ENCODE assay signal across 30 mouse cellular contexts in genomic region chr1:106177868-106178790, GRCm38 (mm10). TPM values are rescaled to one million over a fixed set of nuclear protein-coding genes. Genes with fewer than 3 reads are reported as not detected.
A peak's percentile ranks its signal among the peaks of the same experiment; 100 is the strongest.
DNase-seq lines count a peak whose midpoint lies in the region; ATAC-seq and TF ChIP-seq lines count a peak whose summit lies in the region.
"Had no signal": no experiment of that assay in that cellular context is flagged by ENCODE, and none has a peak within 500 bp of the region (broad histone marks: within the 10 kb centered on the region; RNA-seq: fewer than 3 reads in every experiment).

No protein-coding gene starts in this region.

- no peak overlapping the region for H3K4me3 ChIP-seq in forebrain, embryonic 12.5 days (replicated peaks)
- no peak overlapping the region for H3K4me3 ChIP-seq in forebrain, embryonic 10.5 days
- H3K4me3 ChIP-seq in heart, postnatal 0 days (ENCODE audit: low read depth, low read length) = no peak overlapping the region
- no peak overlapping the region for H3K4me3 ChIP-seq in midbrain, embryonic 11.5 days (ENCODE audit: low read depth, low read length)
- no peak overlapping the region for H3K4me3 ChIP-seq in midbrain, embryonic 14.5 days (replicated peaks; ENCODE audit: low read depth, low read length)
- H3K4me3 ChIP-seq: embryonic facial prominence, embryonic 13.5 days; heart, adult 2 months; hindbrain, embryonic 10.5 days; intestine, embryonic 15.5 days; left cerebral cortex, adult 2 months; limb, embryonic 12.5 days; midbrain, embryonic 12.5 days; neural tube, embryonic 15.5 days had no signal

- 53% methylated on average over 8 of the region's 8 CpGs for WGBS in forebrain, embryonic 12.5 days
- WGBS in forebrain, embryonic 10.5 days = 78% methylated on average over 8 of the region's 8 CpGs
- 72% methylated on average over 8 of the region's 8 CpGs for WGBS in heart, postnatal 0 days
- 80% methylated on average over 8 of the region's 8 CpGs for whole genome bisulfite sequencing in midbrain, embryonic 11.5 days
- 63% methylated on average over 8 of the region's 8 CpGs for WGBS in midbrain, embryonic 14.5 days

- no peaks in the 10 kb centered on the region for H3K27me3 ChIP-seq in forebrain, embryonic 12.5 days
- H3K27me3 ChIP-seq in forebrain, embryonic 10.5 days (ENCODE audit: poor library complexity, severe bottlenecking) = no peaks in the 10 kb centered on the region
- H3K27me3 ChIP-seq in heart, postnatal 0 days (ENCODE audit: control insufficient read depth, insufficient read depth, low read length) = no peaks in the 10 kb centered on the region
- H3K27me3 ChIP-seq in midbrain, embryonic 11.5 days (ENCODE audit: control insufficient read depth, insufficient read depth, low read length) = no peaks in the 10 kb centered on the region
- no peaks in the 10 kb centered on the region for H3K27me3 ChIP-seq in midbrain, embryonic 14.5 days (ENCODE audit: control insufficient read depth, insufficient read depth, low read length)
- H3K27me3 ChIP-seq: embryonic facial prominence, embryonic 13.5 days; intestine, embryonic 15.5 days; limb, embryonic 12.5 days; midbrain, embryonic 12.5 days; neural tube, embryonic 15.5 days had no signal

- H3K27ac ChIP-seq in forebrain, embryonic 12.5 days = no peak overlapping the region
- H3K27ac ChIP-seq in forebrain, embryonic 10.5 days = no peak overlapping the region
- H3K27ac ChIP-seq in heart, postnatal 0 days (ENCODE audit: low read depth) = peak overlapping the region; percentile 22; the same call in 1 of the 2 replicates
- no peak overlapping the region for H3K27ac ChIP-seq in midbrain, embryonic 11.5 days (ENCODE audit: low read depth, low read length)
- H3K27ac ChIP-seq in midbrain, embryonic 14.5 days (replicated peaks; ENCODE audit: low read depth, low read length) = no peak overlapping the region
- H3K27ac ChIP-seq: embryonic facial prominence, embryonic 13.5 days; heart, adult 2 months; hindbrain, embryonic 10.5 days; hindbrain, postnatal 0 days; intestine, embryonic 15.5 days; left cerebral cortex, adult 2 months; limb, embryonic 12.5 days; midbrain, embryonic 12.5 days; neural tube, embryonic 15.5 days had no signal

- no peaks in the 10 kb centered on the region for H3K9me3 ChIP-seq in forebrain, embryonic 12.5 days
- no peaks in the 10 kb centered on the region for H3K9me3 ChIP-seq in forebrain, embryonic 10.5 days
- no peaks in the 10 kb centered on the region for H3K9me3 ChIP-seq in heart, postnatal 0 days (replicated peaks; ENCODE audit: control insufficient read depth, low read length)
- H3K9me3 ChIP-seq in midbrain, embryonic 11.5 days (ENCODE audit: control insufficient read depth, low read length) = no peaks in the 10 kb centered on the region
- no peaks in the 10 kb centered on the region for H3K9me3 ChIP-seq in midbrain, embryonic 14.5 days (ENCODE audit: control insufficient read depth, low read length)
- H3K9me3 ChIP-seq: embryonic facial prominence, embryonic 13.5 days; hindbrain, embryonic 10.5 days; intestine, embryonic 15.5 days; limb, embryonic 12.5 days; midbrain, embryonic 12.5 days; neural tube, embryonic 15.5 days had no signal

- no peak overlapping the region for H3K9ac ChIP-seq in forebrain, embryonic 12.5 days
- no peak overlapping the region for H3K9ac ChIP-seq in heart, postnatal 0 days (replicated peaks; ENCODE audit: low read depth, low read length)
- H3K9ac ChIP-seq in midbrain, embryonic 11.5 days (ENCODE audit: low read length) = no peak overlapping the region
- H3K9ac ChIP-seq in midbrain, embryonic 14.5 days (replicated peaks; ENCODE audit: low read length) = no peak overlapping the region
- H3K9ac ChIP-seq: embryonic facial prominence, embryonic 13.5 days; intestine, embryonic 15.5 days; limb, embryonic 12.5 days; midbrain, embryonic 12.5 days; neural tube, embryonic 15.5 days had no signal

- ATAC-seq in forebrain, embryonic 12.5 days (ENCODE audit: low FRiP score) = no peak
- ATAC-seq in heart, postnatal 0 days (ENCODE audit: insufficient read depth, low read depth) = no peak
- no peak for ATAC-seq in midbrain, embryonic 11.5 days (ENCODE audit: low FRiP score)
- no peak for ATAC-seq in midbrain, embryonic 14.5 days (ENCODE audit: low FRiP score, low TSS enrichment)
- ATAC-seq: activated CD4-positive, CD25-positive, alpha-beta regulatory T cell, adult 4 months; forebrain, embryonic 14.5 days; hindbrain, postnatal 0 days; intestine, embryonic 15.5 days had no signal

- no peak for DNase-seq in forebrain, embryonic 10.5 days (ENCODE audit: extremely low spot score, low spot score)
- DNase-seq in heart, postnatal 0 days (ENCODE audit: low spot score) = no peak
- DNase-seq in heart, adult 8-10 months (ENCODE audit: low spot score) = no peak
- DNase-seq in midbrain, embryonic 11.5 days (ENCODE audit: low spot score, missing footprints) = peak; percentile 79
- no peak for DNase-seq in midbrain, embryonic 14.5 days
- peak; percentile 69 for DNase-seq in retina, embryonic 14.5 days (ENCODE audit: low spot score)
- no peak for DNase-seq in kidney, postnatal 36 days
- DNase-seq: adrenal gland, adult 8-10 months; cerebellum, adult 8-10 months; cerebellum, postnatal 25 days; gastrocnemius, postnatal 36 days; heart, adult 2 months; kidney, adult 8-10 months; kidney, postnatal 10 days; lung, postnatal 36 days; right cerebral cortex, adult 18-20 months; thymus, adult 2 months; thymus, postnatal 36 days had no signal

- no peak for TF ChIP-seq CTCF in heart, postnatal 0 days (IDR thresholded peaks at IDR 0.05; ENCODE audit: low read depth)

- TF ChIP-seq EP300 in heart, postnatal 0 days (IDR thresholded peaks at IDR 0.05; ENCODE audit: low read depth) = no peak

- no peaks in the 10 kb centered on the region for H3K36me3 ChIP-seq in forebrain, embryonic 12.5 days (replicated peaks)
- no peaks in the 10 kb centered on the region for H3K36me3 ChIP-seq in forebrain, embryonic 10.5 days (replicated peaks)
- H3K36me3 ChIP-seq in heart, postnatal 0 days (replicated peaks; ENCODE audit: control insufficient read depth, insufficient read depth, low read length) = no peaks in the 10 kb centered on the region
- no peaks in the 10 kb centered on the region for H3K36me3 ChIP-seq in midbrain, embryonic 11.5 days (ENCODE audit: control insufficient read depth, insufficient read depth, low read length)
- no peaks in the 10 kb centered on the region for H3K36me3 ChIP-seq in midbrain, embryonic 14.5 days (ENCODE audit: control insufficient read depth, insufficient read depth, low read length)
- H3K36me3 ChIP-seq: embryonic facial prominence, embryonic 13.5 days; hindbrain, embryonic 10.5 days; intestine, embryonic 15.5 days; limb, embryonic 12.5 days; midbrain, embryonic 12.5 days; neural tube, embryonic 15.5 days had no signal

- H3K4me1 ChIP-seq in forebrain, embryonic 12.5 days = peaks cover 40% of the 10 kb centered on the region
- peaks cover 64% of the 10 kb centered on the region for H3K4me1 ChIP-seq in forebrain, embryonic 10.5 days
- H3K4me1 ChIP-seq in heart, postnatal 0 days (ENCODE audit: control insufficient read depth, insufficient read depth) = peaks cover 43% of the 10 kb centered on the region
- peaks cover 20% of the 10 kb centered on the region for H3K4me1 ChIP-seq in midbrain, embryonic 11.5 days (ENCODE audit: control insufficient read depth, insufficient read depth, low read length)
- H3K4me1 ChIP-seq in midbrain, embryonic 14.5 days (ENCODE audit: control insufficient read depth, insufficient read depth, low read length) = peaks cover 36% of the 10 kb centered on the region

- H3K4me2 ChIP-seq in forebrain, embryonic 12.5 days = 0 out of 2 replicates have a peak overlapping the region, but pooled peaks have one; percentile 4
- no peak overlapping the region for H3K4me2 ChIP-seq in heart, postnatal 0 days (ENCODE audit: low read depth, low read length)
- no peak overlapping the region for H3K4me2 ChIP-seq in midbrain, embryonic 11.5 days
- no peak overlapping the region for H3K4me2 ChIP-seq in midbrain, embryonic 14.5 days (ENCODE audit: low read length)
- H3K4me2 ChIP-seq: embryonic facial prominence, embryonic 13.5 days; intestine, embryonic 15.5 days; limb, embryonic 12.5 days; liver, embryonic 11.5 days; midbrain, embryonic 12.5 days; neural tube, embryonic 15.5 days had no signal

RNA-seq across cellular contexts. Expression of gene Phlpp1, which starts 6.6 kb away (rescaled TPM):
- polyA plus RNA-seq in forebrain, embryonic 12.5 days (2016; fragmentation: Nextera tagmentation; extraction: Ambion mirVana) = 9.4 and 10.3 TPM in 2 replicates
- polyA plus RNA-seq in forebrain, embryonic 10.5 days (2016; fragmentation: Nextera tagmentation; extraction: Ambion mirVana) = 5.1 and 5.5 TPM in 2 replicates
- 15.2 and 17.8 TPM in 2 replicates for total RNA-seq in heart, postnatal 0 days (2014; rRNA removed; ENCODE audit: low replicate concordance)
- 3.5 and 3.9 TPM in 2 replicates for polyA plus RNA-seq in heart, postnatal 0 days (2015; fragmentation: Nextera tagmentation; extraction: Ambion mirVana)
- total RNA-seq in heart, adult 8-10 months (2022) = 10 to 100 TPM; 15.4 to 17.3 (median 16.4) TPM
- polyA plus RNA-seq in midbrain, embryonic 11.5 days (2014; fragmentation: Nextera tagmentation; extraction: Ambion mirVana) = 6.2 and 6.8 TPM in 2 replicates
- 9.9 and 10.7 TPM in 2 replicates for polyA plus RNA-seq in midbrain, embryonic 14.5 days (2014; fragmentation: Nextera tagmentation; extraction: Ambion mirVana)

Comparison
In these comparisons a context has a peak if more than half of its experiments do, and no peak if none do; other contexts are left out.
1. DNase-seq: peak in midbrain, embryonic 11.5 days (single experiment) and retina, embryonic 14.5 days (single experiment); none in forebrain, embryonic 10.5 days (single experiment), heart, postnatal 0 days (single experiment), heart, adult 8-10 months (single experiment), midbrain, embryonic 14.5 days (single experiment) and kidney, postnatal 36 days (0 of 2).